Mouse (Mus musculus) thymus, postnatal 4 days (tissue): ENCODE data around the gene Rxrg.

Experiments used
- DNase-seq: peaks from one replicate; pipeline ENCODE4 v3.0.0; 2021

The Rxrg gene

GRCm38 (mm10) chr1:167648670-167649069, 50.5 kb downstream of the Rxrg start:
- DNase-seq = no peak

GRCm38 (mm10) chr1:167649122-167649633, 51.0 kb downstream of the Rxrg start:
- DNase-seq = no peak

- DNase-seq = no peak
Observed at GRCm38 (mm10) chr1:167652336-167652735, 54.2 kb downstream of the Rxrg start.

GRCm38 (mm10) chr1:167659065-167659464, 60.9 kb downstream of the Rxrg start:
- no peak for DNase-seq

GRCm38 (mm10) chr1:167660521-167661101, 62.4 kb downstream of the Rxrg start:
- DNase-seq = no peak

GRCm38 (mm10) chr1:167661123-167661522, 62.9 kb downstream of the Rxrg start:
- DNase-seq = no peak

- DNase-seq = no peak
Observed at GRCm38 (mm10) chr1:167663136-167663535, 65.0 kb downstream of the Rxrg start.

- DNase-seq = peak; percentile 68
Observed at GRCm38 (mm10) chr1:167669796-167670195, 71.6 kb downstream of the Rxrg start.

GRCm38 (mm10) chr1:167672433-167672987, 74.3 kb downstream of the Rxrg start:
- DNase-seq = no peak

GRCm38 (mm10) chr1:167679061-167679460, 80.9 kb downstream of the Rxrg start:
- no peak for DNase-seq

GRCm38 (mm10) chr1:167688001-167688346, 89.8 kb downstream of the Rxrg start:
- DNase-seq = no peak

GRCm38 (mm10) chr1:167688347-167689231, 90.4 kb downstream of the Rxrg start:
- peak; percentile 20 for DNase-seq

- DNase-seq = no peak
Observed at GRCm38 (mm10) chr1:167689232-167689261, 90.9 kb downstream of the Rxrg start, which contains the start of gene Lmx1a. Gene Lmx1a, plus strand, starts transcription at chr1:167689237.
